Mouse (Mus musculus): ENCODE results near the gene Atg5.

DNA sequence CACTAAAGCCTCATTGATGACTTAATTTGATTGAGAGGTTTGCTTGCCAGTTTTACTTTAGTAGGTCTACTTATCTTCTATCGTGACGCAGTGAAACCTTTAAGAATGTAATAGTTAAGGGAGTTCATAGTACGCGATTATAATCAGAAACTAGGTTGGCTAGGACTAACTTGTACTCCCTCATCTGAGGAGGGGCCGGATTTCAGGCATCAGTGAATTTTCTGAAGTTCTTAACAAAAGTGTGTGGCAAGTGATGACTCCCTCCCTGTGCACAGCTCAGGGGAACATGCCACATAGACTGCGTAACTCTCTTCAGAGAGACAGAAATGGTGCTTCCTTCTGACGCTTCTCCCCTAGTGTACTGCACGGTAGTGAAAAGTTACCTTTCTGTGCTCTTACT, 55.7 kb downstream of the Atg5 start:
- TF ChIP-seq FLI1 (IDR thresholded peaks at IDR 0.05; ENCODE audit: low read length): no peak
- TF ChIP-seq GATA1 (IDR thresholded peaks at IDR 0.05; ENCODE audit: borderline replicate concordance, low read length): no peak

Measured in megakaryocyte, embryonic 14.5 days (primary cell).